Mouse (Mus musculus) cerebellum, postnatal 14 days (tissue): ENCODE measurements around the gene Pde4c.

Experiments used
- DNase-seq, 2 experiments: peaks; one replicate each; pipeline ENCODE4 v3.0.0; 2021; ENCODE audit warnings: mixed read lengths in 2 of 2

Gene Pde4c

DNA sequence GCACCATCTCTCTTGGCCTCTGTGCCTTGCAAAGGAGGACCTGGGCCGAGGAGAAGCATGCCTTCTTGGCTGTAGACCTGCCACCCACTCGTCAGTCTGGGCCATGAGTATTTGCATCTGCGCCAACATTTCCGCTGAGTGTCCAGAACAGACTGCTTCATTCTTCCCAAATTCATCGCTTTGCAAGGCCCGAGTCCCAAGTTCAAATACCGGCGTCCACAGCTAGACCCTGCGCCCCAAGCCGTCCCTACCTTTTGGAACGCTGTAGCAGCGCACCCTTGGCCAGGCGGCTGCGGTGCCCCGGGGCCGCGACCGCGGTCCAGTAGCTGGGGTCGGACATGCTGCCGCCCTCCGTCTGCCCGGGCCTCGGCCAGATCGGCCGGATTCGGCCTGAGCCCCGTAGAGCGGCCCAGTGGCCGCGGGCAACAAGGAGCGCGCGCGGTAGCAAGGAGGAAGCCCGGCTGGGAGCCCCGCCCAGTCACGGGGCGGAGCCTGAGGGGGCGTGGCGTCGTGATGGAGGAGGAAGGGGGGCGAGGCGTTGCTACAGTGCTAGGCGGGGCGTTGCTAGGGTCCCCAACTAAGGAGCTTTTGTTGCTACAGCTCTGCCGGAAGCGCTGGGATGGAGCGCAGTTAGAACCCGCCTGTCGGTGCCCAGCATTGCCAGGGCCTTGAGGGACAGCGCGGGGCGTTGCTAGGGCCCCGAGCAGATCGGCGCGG lies 68.6 kb downstream of the Pde4c start:
- peak; percentile 96 to 97 for DNase-seq

DNA sequence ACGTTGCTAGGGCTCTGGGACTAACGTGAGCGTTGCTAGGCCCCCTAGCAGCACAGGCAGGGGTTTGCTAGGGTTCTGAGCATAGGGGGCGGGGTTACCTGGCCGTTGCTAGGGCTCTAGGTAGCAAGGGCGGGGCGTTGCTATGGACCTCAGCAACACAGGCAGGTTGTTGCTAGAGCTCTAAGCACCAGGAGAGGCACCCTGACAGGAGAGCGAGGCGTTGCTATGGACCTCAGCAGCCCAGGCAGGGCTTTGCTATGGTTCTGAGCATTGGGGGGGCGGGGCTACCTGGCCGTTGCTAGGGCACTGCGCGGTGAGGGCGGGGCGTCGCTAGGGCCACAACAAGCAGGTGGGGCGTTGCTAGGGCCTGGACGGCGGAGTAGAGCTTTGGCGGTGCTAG lies 69.2 kb downstream of the Pde4c start:
- DNase-seq: peak; percentile 77 to 86

DNA sequence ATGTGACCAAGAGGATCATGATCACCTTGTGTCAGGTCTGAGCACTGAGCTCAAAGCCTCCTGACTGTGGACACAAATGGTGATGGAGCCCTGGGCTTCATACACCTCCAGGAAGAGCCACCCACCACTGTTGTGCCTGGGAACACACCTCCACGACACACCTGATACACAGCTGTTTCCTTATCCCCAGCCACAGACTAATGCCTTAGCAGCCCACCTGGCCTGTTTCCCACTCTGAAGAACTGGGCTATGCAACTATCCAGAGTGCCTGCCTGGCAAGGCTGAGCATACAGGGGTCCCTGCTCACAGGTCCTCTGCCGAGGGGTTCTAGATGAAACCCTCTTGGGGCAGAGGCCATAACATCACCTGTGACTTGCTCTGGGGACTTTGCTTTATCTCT lies 70.7 kb downstream of the Pde4c start:
- no peak for DNase-seq

DNA sequence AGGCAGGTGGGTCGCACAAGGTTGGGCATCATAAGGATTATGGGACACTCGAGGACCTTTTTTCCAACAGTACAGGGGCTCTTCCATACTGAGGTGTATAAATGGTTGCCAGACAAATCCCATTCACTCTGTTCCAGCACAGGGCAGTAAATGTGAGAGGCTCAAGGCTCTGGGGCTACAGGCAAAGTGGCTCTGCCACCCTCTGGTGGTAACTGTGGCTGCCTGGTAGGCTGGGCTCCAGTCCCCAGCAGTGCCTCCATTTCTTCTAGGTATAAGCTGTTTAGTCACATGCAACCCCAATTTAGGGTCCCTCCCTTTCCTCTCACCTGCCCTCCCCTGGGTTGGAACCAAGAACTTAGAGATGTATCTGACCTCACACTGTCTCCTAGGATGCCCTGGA lies 71.8 kb downstream of the Pde4c start:
- no peak for DNase-seq

DNA sequence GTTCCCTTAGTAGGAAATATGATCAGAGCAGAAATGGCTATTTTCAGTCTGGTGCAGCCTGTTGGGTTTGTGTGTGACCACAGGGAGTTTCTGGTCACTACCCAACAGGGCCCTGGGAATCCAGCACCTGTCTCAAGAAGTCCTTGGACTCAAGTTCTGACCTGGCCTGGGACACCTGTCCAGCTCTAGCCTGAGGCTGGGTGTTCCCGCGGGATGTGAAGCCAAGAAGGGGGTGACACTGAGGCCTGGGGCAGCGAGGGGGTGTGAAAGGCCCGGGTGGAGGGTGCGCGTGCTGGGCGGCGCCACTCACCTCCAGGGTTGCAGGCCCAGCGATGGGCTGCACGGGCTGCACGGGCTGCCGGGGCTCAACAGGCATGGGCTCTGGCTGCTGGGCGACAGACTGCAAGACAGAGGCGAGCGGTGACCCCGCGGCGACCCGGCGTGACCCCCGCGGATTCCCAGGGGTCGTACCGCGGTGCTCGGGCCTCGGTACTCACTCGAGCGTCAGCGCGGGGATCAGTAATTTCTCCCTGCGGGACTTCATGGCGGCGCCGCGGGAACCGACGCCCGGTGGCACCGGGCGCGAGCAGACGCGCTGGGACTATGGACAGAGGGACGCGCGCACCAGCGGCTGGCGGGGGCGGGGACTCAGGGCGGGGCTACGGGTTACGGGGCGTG lies 73.0 kb downstream of the Pde4c start:
- DNase-seq: no peak

DNA sequence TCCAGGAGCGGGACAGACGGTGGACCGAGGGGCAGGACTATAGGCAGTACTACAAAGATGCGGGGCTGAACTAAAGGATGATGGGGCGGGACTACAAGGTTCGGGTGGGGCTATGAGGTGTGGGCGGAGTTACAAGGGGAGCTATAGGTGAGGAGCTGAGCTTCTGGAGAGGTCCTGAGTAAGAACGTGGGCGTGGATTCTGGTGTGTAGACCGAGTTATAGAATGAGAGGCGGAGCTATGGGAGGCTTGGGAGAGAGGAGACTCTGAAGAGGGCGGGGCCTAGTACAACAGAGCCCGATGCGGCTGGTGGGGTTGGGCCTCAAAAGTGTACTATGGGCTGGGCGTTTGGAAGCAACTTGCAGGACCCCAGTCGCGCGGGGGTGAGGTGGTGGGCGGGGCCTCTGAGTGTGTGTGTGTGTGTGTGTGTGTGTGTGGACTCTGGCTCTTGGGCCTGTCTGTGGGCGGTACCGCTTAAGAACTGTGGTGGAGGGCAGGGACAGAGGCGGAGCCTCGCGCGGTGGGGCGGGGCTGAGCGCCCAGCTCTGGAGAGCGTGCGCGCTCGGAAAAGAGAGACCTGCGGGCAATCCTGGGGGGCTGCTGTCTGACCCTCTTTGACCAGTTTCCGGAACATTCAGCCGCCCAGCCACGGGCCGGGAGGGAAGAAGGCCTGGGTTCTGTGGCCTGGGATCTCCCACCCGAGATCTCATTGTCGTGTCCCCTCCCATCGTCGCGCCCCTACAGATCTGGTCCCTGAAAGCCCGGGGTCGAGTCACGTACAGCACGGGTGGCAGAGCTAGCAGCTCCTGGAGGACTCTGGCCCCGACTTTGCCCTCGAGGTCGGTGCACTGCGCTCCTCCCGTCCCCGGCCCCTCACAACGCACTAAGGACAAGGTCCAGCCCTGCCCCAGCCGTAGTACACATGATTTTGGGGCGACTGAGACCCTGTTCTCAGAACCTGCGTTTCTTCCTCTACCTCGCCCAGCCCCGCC lies 73.9 kb downstream of the Pde4c start:
- peak; percentile 77 to 84 for DNase-seq

DNA sequence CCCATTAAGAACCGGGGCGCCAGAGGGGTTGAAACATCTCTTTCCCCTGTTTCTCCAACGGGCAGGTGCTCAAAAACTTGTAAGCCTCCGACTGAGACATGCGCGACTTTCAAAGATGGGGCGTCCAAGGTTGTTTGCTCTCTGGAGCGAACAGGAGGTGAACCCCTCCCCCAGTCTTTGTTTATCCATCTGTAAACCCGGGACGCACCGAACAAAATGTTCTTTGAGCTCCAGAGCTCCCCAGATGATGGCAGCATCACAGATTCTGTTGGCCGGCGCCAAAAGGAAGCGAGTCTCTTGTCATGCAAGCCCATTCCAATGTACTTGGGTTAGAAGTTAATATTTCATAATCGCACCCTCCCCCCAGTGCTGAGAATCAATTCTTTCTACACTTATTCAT lies 74.8 kb downstream of the Pde4c start:
- no peak for DNase-seq

DNA sequence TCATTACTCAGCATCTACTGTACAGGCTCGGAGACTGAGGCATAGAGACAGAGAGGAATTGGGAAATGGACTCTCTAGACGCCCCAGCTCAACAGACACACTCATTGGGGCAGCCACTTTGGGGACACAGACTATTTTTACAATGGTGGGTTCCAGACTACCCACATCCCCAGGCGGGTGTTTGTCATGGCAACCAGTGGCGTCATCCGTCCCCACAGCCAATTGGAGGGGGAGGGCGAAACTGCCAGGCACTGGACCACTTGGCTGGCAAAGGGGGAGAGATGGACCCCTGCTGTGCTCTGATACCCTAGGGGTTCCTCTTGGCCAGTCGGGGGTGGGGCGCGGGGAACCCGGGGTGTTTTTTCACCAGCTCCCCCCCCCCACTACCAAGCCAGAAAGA lies 77.1 kb downstream of the Pde4c start:
- no peak for DNase-seq
